Mouse (Mus musculus) lung, postnatal 0 days (tissue): ENCODE measurements around the gene Npff. TPM values are rescaled to one million over a fixed set of nuclear protein-coding genes. Genes with fewer than 3 reads are reported as not detected.

ENCODE experiments used
- ATAC-seq: fragments of 200-750 bp; cut with Nextera tagmentation; 2 replicates; pipeline ENCODE4 v1.8.0; 2017; ENCODE audit warnings: moderate library complexity
- DNase-seq: peaks from one replicate; pipeline ENCODE4 v3.0.0-alpha.2; 2016; ENCODE audit warnings: low spot score
- H3K27ac ChIP-seq: fragments of 300-500 bp; sonication (generic); 2 replicates; pipeline ENCODE4 v1.5.1; 2014; ENCODE audit warnings: antibody characterized with exemption, mild to moderate bottlenecking, low read length, mixed read lengths
- H3K27me3 ChIP-seq: fragments of 300-500 bp; sonication (generic); replicated peaks from 2 replicates; pipeline ENCODE4 v1.6.1; 2014; ENCODE audit warnings: low read length, mixed read lengths; ENCODE audit not compliant: insufficient read depth
- H3K36me3 ChIP-seq: fragments of 300-500 bp; sonication (generic); 2 replicates; pipeline ENCODE4 v1.6.1; 2014; ENCODE audit warnings: low read length, mixed read lengths; ENCODE audit not compliant: insufficient read depth
- H3K4me1 ChIP-seq: fragments of 300-500 bp; sonication (generic); 2 replicates; pipeline ENCODE4 v1.6.1; 2014; ENCODE audit warnings: antibody characterized with exemption, low read depth, low read length, mixed read lengths; ENCODE audit not compliant: insufficient read depth
- H3K4me2 ChIP-seq: fragments of 300-500 bp; sonication (generic); replicated peaks from 2 replicates; pipeline ENCODE4 v1.6.1; 2014; ENCODE audit warnings: low read depth, mild to moderate bottlenecking, low read length, moderate library complexity, mixed read lengths
- H3K4me3 ChIP-seq: fragments of 300-500 bp; sonication (generic); 2 replicates; pipeline ENCODE4 v1.5.1; 2014; ENCODE audit warnings: low read depth, low read length
- H3K9ac ChIP-seq: fragments of 300-500 bp; sonication (generic); replicated peaks from 2 replicates; pipeline ENCODE4 v1.6.1; 2014; ENCODE audit warnings: low read depth, mild to moderate bottlenecking
- H3K9me3 ChIP-seq: fragments of 300-500 bp; sonication (generic); 2 replicates; pipeline ENCODE4 v1.6.1; 2016; ENCODE audit warnings: low read length, mixed read lengths
- CTCF ChIP-seq: IDR thresholded peaks from 2 replicates; pipeline ENCODE4 v1.5.1; 2016; ENCODE audit warnings: antibody characterized with exemption, mild to moderate bottlenecking
- EP300 ChIP-seq: IDR thresholded peaks from 2 replicates; pipeline ENCODE4 v1.6.1; 2016; ENCODE audit warnings: antibody characterized with exemption, mild to moderate bottlenecking, control low read depth
- WGBS: fragments of 180-500 bp; shearing (Covaris S2); extraction: QIAGEN DNeasy Blood & Tissue Kit; methylation state at CpG from one replicate; pipeline ENCODE4 v1.1.7; 2014; 5-methylcytosine and 5-hydroxymethylcytosine counted together
- polyA plus RNA-seq: library from polyadenylated mRNA; unstranded; fragments of >200 nt; fragmentation: Nextera tagmentation; extraction: Ambion mirVana; gene quantifications from 2 replicates; pipeline ENCODE4 v1.2.1, GENCODE M21; 2015

The Npff gene
- polyA plus RNA-seq, 1 experiment from 2014 or later, result 3.7 TPM

- Histone ChIP-seq H3K9me3 (no peaks in the 10 kb centered on the region), H3K27me3 (no peaks in the 10 kb centered on the region), H3K4me2 (no peak overlapping the region), H3K4me1 (no peaks in the 10 kb centered on the region), H3K9ac (no peak overlapping the region), H3K36me3 (peaks cover 39% of the 10 kb centered on the region), H3K27ac (no peak overlapping the region), H3K4me3 (no peak overlapping the region)
- DNase-seq (no peak), ATAC-seq (no peak)
- no peak for TF ChIP-seq EP300
- TF ChIP-seq CTCF, result no peak
- WGBS, result 92% methylated on average over 4 of the region's 4 CpGs
Observed at GRCm38 (mm10) chr15:102544801-102545200, 20.1 kb upstream of the Npff start.

- peaks cover 46% of the 10 kb centered on the region for H3K36me3 ChIP-seq
- WGBS, result 85% methylated on average over 7 of the region's 7 CpGs
- no peak overlapping the region for H3K4me3 ChIP-seq
- DNase-seq (no peak), ATAC-seq (no peak)
- no peaks in the 10 kb centered on the region for H3K27me3 ChIP-seq
- H3K4me2 ChIP-seq, result no peak overlapping the region
- H3K4me1 ChIP-seq, result no peaks in the 10 kb centered on the region
- H3K9me3 ChIP-seq, result no peaks in the 10 kb centered on the region
- H3K9ac ChIP-seq, result no peak overlapping the region
- TF ChIP-seq EP300 (no peak), CTCF (no peak)
- no peak overlapping the region for H3K27ac ChIP-seq
Observed at GRCm38 (mm10) chr15:102533926-102534325, 9.2 kb upstream of the Npff start.

- WGBS, result 89% methylated on average over 3 of the region's 3 CpGs
- H3K36me3 ChIP-seq, result peaks cover 52% of the 10 kb centered on the region
Observed at GRCm38 (mm10) chr15:102532106-102532900, 7.6 kb upstream of the Npff start.

GRCm38 (mm10) chr15:102531586-102531985 lies 6.8 kb upstream of the Npff start:
- 89% methylated on average over 4 of the region's 4 CpGs for WGBS
- H3K4me3 ChIP-seq, result no peak overlapping the region
- H3K4me1 ChIP-seq, result no peaks in the 10 kb centered on the region
- no peaks in the 10 kb centered on the region for H3K27me3 ChIP-seq
- no peak for ATAC-seq
- H3K27ac ChIP-seq, result no peak overlapping the region
- DNase-seq, result no peak
- peaks cover 48% of the 10 kb centered on the region for H3K36me3 ChIP-seq
- H3K9ac ChIP-seq, result no peak overlapping the region
- H3K9me3 ChIP-seq, result no peaks in the 10 kb centered on the region
- TF ChIP-seq CTCF, result no peak
- TF ChIP-seq EP300, result no peak
- H3K4me2 ChIP-seq, result no peak overlapping the region

More at GRCm38 (mm10) chr15:102532106-102532900, 7.6 kb upstream of the Npff start:
- ATAC-seq (no peak), DNase-seq (no peak)
- no peaks in the 10 kb centered on the region for H3K4me1 ChIP-seq
- H3K27me3 ChIP-seq, result no peaks in the 10 kb centered on the region
- H3K4me3 ChIP-seq, result no peak overlapping the region
- no peaks in the 10 kb centered on the region for H3K9me3 ChIP-seq
- TF ChIP-seq EP300 (no peak), CTCF (no peak)
- H3K9ac ChIP-seq, result no peak overlapping the region
- H3K27ac ChIP-seq, result no peak overlapping the region
- H3K4me2 ChIP-seq, result no peak overlapping the region

- DNase-seq, result no peak
- ATAC-seq, result no peak
- Histone ChIP-seq H3K4me3 (no peak overlapping the region), H3K36me3 (peaks cover 48% of the 10 kb centered on the region), H3K4me1 (no peaks in the 10 kb centered on the region), H3K9ac (no peak overlapping the region), H3K9me3 (no peaks in the 10 kb centered on the region), H3K4me2 (no peak overlapping the region), H3K27ac (no peak overlapping the region), H3K27me3 (no peaks in the 10 kb centered on the region)
- WGBS, result 63% methylated on average over 4 of the region's 4 CpGs
- TF ChIP-seq EP300, result no peak
- no peak for TF ChIP-seq CTCF
Observed at GRCm38 (mm10) chr15:102530566-102530965, 5.8 kb upstream of the Npff start.

- no peak for TF ChIP-seq CTCF
- no peak for TF ChIP-seq EP300
- peaks cover 38% of the 10 kb centered on the region for H3K36me3 ChIP-seq
- H3K9me3 ChIP-seq, result no peaks in the 10 kb centered on the region
- H3K27ac ChIP-seq, result no peak overlapping the region
- H3K4me1 ChIP-seq, result no peaks in the 10 kb centered on the region
- ATAC-seq (no peak), DNase-seq (no peak)
- no peak overlapping the region for H3K4me3 ChIP-seq
- WGBS, result 97% methylated on average over 1 of the region's 1 CpGs
- H3K4me2 ChIP-seq, result no peak overlapping the region
- no peak overlapping the region for H3K9ac ChIP-seq
- H3K27me3 ChIP-seq, result no peaks in the 10 kb centered on the region
Observed at GRCm38 (mm10) chr15:102528396-102528795, 3.7 kb upstream of the Npff start.
